ENCODE assay signal across 8 mouse cellular contexts in genomic region chr19:40511679-40512309, GRCm38 (mm10). TPM values are rescaled to one million over a fixed set of nuclear protein-coding genes. Genes with fewer than 3 reads are reported as not detected.
DNase-seq lines count a peak whose midpoint lies in the region; ATAC-seq lines count a peak whose summit lies in the region.

No protein-coding gene starts in this region.

- peaks cover 2% of the 10 kb centered on the region; the same call in 1 of the 2 replicates for H3K9me3 ChIP-seq in forebrain, embryonic 10.5 days
- H3K9me3 ChIP-seq in intestine, embryonic 15.5 days = no peaks in the 10 kb centered on the region
- no peaks in the 10 kb centered on the region for H3K9me3 ChIP-seq in midbrain, embryonic 15.5 days

- peak; percentile 38 for DNase-seq in CD4-positive, CD25-positive, alpha-beta regulatory T cell, adult 2 months (ENCODE audit: low read depth, low spot score)
- peak; percentile 56 for DNase-seq in NIH3T3 (ENCODE audit: low read depth)
- DNase-seq in forebrain, embryonic 10.5 days (ENCODE audit: extremely low spot score, low spot score) = no peak
- DNase-seq in Muller cell, postnatal 12 days (ENCODE audit: inconsistent ontology term) = no peak
- no peak for DNase-seq in urinary bladder, postnatal 25 days (ENCODE audit: low spot score)

- H3K9ac ChIP-seq in intestine, embryonic 15.5 days = no peak overlapping the region
- peak overlapping the region; percentile 68 for H3K9ac ChIP-seq in midbrain, embryonic 15.5 days

- H3K4me3 ChIP-seq in forebrain, embryonic 10.5 days = peak overlapping the region; percentile 83
- H3K4me3 ChIP-seq in intestine, embryonic 15.5 days (replicated peaks) = peak overlapping the region; percentile 81
- peak overlapping the region; percentile 60 for H3K4me3 ChIP-seq in midbrain, embryonic 15.5 days

- no peaks in the 10 kb centered on the region for H3K27me3 ChIP-seq in forebrain, embryonic 10.5 days (ENCODE audit: poor library complexity, severe bottlenecking)
- no peaks in the 10 kb centered on the region for H3K27me3 ChIP-seq in intestine, embryonic 15.5 days (replicated peaks)
- no peaks in the 10 kb centered on the region for H3K27me3 ChIP-seq in midbrain, embryonic 15.5 days (replicated peaks)

- H3K27ac ChIP-seq in forebrain, embryonic 10.5 days = no peak overlapping the region
- no peak overlapping the region for H3K27ac ChIP-seq in intestine, embryonic 15.5 days
- H3K27ac ChIP-seq in midbrain, embryonic 15.5 days = peak overlapping the region; percentile 87

- no peaks in the 10 kb centered on the region for H3K36me3 ChIP-seq in forebrain, embryonic 10.5 days (replicated peaks)
- H3K36me3 ChIP-seq in intestine, embryonic 15.5 days = no peaks in the 10 kb centered on the region
- H3K36me3 ChIP-seq in midbrain, embryonic 15.5 days (replicated peaks) = no peaks in the 10 kb centered on the region

- peak overlapping the region; percentile 93 for H3K4me2 ChIP-seq in intestine, embryonic 15.5 days (replicated peaks)
- peak overlapping the region; percentile 52 for H3K4me2 ChIP-seq in midbrain, embryonic 15.5 days

- WGBS in forebrain, embryonic 10.5 days = 26% methylated on average over 5 of the region's 5 CpGs
- WGBS in intestine, embryonic 15.5 days = 24% methylated on average over 5 of the region's 5 CpGs
- WGBS in midbrain, embryonic 15.5 days = 20% methylated on average over 5 of the region's 5 CpGs

- ATAC-seq in CD4-positive, CD25-positive, alpha-beta regulatory T cell, adult 4 months = no peak
- no peak for ATAC-seq in intestine, embryonic 15.5 days
- ATAC-seq in midbrain, embryonic 15.5 days (replicated peaks) = no peak

- H3K4me1 ChIP-seq in forebrain, embryonic 10.5 days = peaks cover 17% of the 10 kb centered on the region
- peaks cover 11% of the 10 kb centered on the region for H3K4me1 ChIP-seq in intestine, embryonic 15.5 days (replicated peaks)
- H3K4me1 ChIP-seq in midbrain, embryonic 15.5 days = peaks cover 31% of the 10 kb centered on the region

RNA-seq across cellular contexts. Expression of gene Sorbs1, which starts 1.8 kb away (rescaled TPM):
- polyA plus RNA-seq in CD4-positive, CD25-positive, alpha-beta regulatory T cell, adult 4 months (2017; shearing (Covaris generic)) = 10 to 100 TPM; 19.0 to 28.5 TPM
- polyA plus RNA-seq in forebrain, embryonic 10.5 days (2016; fragmentation: Nextera tagmentation; extraction: Ambion mirVana) = 36.3 and 39.0 TPM in 2 replicates
- polyA plus RNA-seq in intestine, embryonic 15.5 days (2015; fragmentation: Nextera tagmentation; extraction: Ambion mirVana) = 72.1 and 76.3 TPM in 2 replicates
- polyA plus RNA-seq in midbrain, embryonic 15.5 days (2015; fragmentation: Nextera tagmentation; extraction: Ambion mirVana) = 93.9 and 94.3 TPM in 2 replicates

Comparison
In these comparisons a context has a peak if more than half of its experiments do, and no peak if none do; other contexts are left out.
1. DNase-seq: peak in CD4-positive, CD25-positive, alpha-beta regulatory T cell, adult 2 months (single experiment) and NIH3T3 (single experiment); none in forebrain, embryonic 10.5 days (single experiment), Muller cell, postnatal 12 days (single experiment) and urinary bladder, postnatal 25 days (single experiment).
2. Peak in every context shown above with its lines, with median percentiles within 50 percentile points of each other: H3K4me3 ChIP-seq.